Mouse (Mus musculus) heart, adult 11 months (tissue): ENCODE measurements around the gene Oprl1.

Experiments used
- DNase-seq: peaks from one replicate; pipeline ENCODE4 v3.0.0; 2022

Oprl1 gene

GRCm38 (mm10) chr2:181714903-181715326 is at the start of gene Oprl1:
TSS of gene Oprl1 (plus strand) at chr2:181715016.
- DNase-seq: peak; percentile 76

- peak; percentile 95 for DNase-seq
Observed at GRCm38 (mm10) chr2:181670285-181670912, 44.4 kb upstream of the Oprl1 start.

- DNase-seq: peak; percentile 75
Observed at GRCm38 (mm10) chr2:181670913-181671311, 43.9 kb upstream of the Oprl1 start.

GRCm38 (mm10) chr2:181671326-181671725 is 43.5 kb upstream of the Oprl1 start, which contains the start of gene Sox18:
TSS of gene Sox18 (minus strand) at chr2:181671640.
- DNase-seq: peak; percentile 99

- peak; percentile 70 for DNase-seq
Observed at GRCm38 (mm10) chr2:181671984-181672383, 42.8 kb upstream of the Oprl1 start.

GRCm38 (mm10) chr2:181673501-181673900 is 41.3 kb upstream of the Oprl1 start:
- DNase-seq: peak; percentile 95

- DNase-seq: peak; percentile 92
Observed at GRCm38 (mm10) chr2:181674934-181675333, 39.9 kb upstream of the Oprl1 start.

- DNase-seq: peak; percentile 100
Observed at GRCm38 (mm10) chr2:181675454-181675853, 39.4 kb upstream of the Oprl1 start.

GRCm38 (mm10) chr2:181676424-181676823 is 38.4 kb upstream of the Oprl1 start:
- no peak for DNase-seq

GRCm38 (mm10) chr2:181677096-181677754 is 37.6 kb upstream of the Oprl1 start:
- peak; percentile 99 for DNase-seq

GRCm38 (mm10) chr2:181677755-181678098 is 37.1 kb upstream of the Oprl1 start:
- DNase-seq: peak; percentile 96

DNA sequence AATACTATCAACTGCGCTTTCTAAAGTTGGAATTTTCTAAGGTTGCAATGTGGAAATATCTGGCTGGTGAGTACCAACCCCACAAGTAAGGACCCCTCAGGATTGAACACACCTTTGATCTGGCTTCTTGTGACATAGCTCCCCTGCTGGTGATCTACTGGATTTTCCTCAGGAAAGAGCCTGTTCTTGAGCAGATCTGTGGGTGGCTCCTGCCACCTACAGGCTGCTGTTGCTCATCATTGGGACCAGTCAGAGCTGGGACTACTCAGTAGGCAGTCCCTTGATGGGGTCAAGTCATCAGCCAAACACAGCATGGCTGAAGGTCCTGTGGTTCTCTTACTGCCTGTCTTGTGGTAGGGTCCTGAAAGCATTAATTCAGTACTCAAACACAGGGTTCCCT is 36.0 kb upstream of the Oprl1 start:
- peak; percentile 98 for DNase-seq

- peak; percentile 98 for DNase-seq
Observed at GRCm38 (mm10) chr2:181679951-181680715, 34.7 kb upstream of the Oprl1 start, which contains the start of gene Tcea2. TSS of gene Tcea2 (plus strand) at chr2:181680310.

GRCm38 (mm10) chr2:181680716-181681117 is 34.1 kb upstream of the Oprl1 start:
- peak; percentile 94 for DNase-seq

DNA sequence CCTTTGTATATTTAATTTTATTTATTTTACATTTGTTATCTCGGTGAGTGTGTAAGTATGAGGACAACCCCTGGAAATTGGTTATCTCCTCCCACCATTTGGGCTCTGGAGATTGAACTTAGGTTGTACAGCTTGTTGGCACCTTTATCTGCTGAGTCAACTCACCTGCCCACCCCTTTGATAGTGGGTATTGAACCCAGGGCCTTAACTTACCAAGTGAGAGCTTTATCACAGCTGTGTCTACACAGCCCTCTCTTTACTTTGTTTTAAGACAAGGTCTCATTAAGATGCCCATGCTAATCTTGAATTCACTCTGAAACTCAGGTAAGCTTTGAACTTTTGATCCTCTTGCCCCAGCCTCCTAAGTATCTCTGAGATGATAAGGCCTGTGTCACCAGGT is 32.8 kb upstream of the Oprl1 start:
- DNase-seq: peak; percentile 57

DNA sequence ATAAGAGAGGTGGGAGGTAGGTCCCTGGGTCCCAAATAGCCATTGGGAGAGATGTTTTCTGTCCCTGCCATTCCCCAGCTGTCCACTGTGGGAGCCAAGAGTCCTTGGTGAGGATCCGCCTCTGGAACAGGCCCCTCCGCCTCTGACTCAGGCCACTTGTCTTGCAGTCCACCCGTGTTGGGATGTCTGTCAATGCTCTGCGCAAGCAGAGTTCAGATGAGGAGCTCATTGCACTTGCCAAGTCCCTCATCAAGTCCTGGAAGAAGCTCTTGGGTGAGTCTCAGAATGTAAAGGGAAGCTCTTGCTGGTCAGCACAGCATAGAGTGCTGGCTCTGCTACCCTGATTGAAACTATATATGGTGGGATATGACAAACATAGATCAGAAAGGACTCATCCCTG is 31.4 kb upstream of the Oprl1 start:
- peak; percentile 90 for DNase-seq

- peak; percentile 85 for DNase-seq
Observed at GRCm38 (mm10) chr2:181684713-181685112, 30.1 kb upstream of the Oprl1 start.

DNA sequence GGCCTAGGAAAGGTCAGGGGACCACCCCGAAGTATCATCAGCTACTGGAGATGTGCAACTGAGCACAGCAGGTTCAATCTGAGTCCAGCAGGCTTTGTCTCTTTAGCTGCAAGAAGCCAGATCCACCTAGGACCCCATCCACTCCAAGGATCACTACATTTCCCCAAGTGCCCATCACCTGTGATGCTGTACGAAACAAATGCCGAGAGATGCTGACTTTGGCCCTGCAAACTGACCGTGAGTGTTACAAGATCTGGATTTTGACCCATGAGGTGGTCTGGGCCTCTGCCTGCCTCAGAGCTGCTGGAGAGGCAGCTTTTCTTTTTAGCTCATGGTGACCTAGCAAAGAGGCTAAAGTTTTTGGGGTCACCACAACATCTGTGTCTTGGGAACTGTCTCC is 29.1 kb upstream of the Oprl1 start:
- DNase-seq: peak; percentile 82

DNA sequence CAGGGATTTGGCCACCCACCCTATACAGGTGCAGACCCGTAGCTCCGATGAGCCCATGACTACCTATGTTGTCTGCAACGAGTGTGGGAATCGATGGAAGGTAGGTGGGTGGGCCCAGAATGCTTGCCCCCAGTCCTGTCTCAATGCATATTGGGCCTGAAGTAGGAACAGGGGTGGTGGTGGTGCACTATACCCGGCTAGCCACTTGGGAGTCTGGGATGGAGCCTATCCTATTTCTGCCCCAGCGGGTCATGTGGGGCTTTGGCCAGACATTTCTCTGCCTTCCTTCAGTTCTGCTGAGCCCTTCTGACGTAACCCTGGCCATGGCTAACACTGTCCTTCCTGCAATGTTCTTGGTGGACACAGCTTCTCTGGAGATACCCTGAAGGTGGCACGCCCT is 27.2 kb upstream of the Oprl1 start:
- peak; percentile 87 for DNase-seq

DNA sequence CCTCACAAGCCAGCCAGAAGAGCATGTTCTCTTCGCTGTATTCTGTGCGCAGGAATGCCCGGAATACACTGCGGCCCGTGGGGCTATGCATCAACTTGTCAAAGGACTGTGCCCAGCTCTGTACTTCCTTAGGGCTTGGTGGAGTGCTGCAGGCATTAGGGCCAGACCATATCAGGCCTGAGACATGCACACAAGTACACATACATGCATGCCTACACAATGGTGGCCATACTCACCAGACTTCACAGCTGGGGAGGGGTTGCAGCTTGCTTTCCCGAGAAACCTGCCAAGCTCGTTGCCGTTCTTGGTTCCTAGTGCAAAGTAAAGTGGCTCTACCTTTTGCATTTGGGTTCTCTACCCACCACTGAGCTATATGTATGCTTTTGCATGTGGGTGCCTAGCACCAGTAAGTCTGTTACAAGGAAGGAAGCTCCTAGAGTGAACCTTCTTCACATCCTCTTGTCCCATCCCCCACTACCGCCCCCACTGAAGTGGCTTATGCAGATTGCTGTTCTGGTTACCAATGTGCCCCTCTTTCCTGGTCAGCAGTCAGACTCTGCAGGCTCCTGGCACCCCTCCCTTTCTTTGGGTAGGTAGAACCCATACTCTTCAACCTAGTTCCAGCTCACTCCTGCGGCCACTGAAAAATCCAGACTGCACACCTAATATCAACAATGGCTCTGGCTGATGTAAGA is 25.2 kb upstream of the Oprl1 start:
- peak; percentile 74 for DNase-seq

DNA sequence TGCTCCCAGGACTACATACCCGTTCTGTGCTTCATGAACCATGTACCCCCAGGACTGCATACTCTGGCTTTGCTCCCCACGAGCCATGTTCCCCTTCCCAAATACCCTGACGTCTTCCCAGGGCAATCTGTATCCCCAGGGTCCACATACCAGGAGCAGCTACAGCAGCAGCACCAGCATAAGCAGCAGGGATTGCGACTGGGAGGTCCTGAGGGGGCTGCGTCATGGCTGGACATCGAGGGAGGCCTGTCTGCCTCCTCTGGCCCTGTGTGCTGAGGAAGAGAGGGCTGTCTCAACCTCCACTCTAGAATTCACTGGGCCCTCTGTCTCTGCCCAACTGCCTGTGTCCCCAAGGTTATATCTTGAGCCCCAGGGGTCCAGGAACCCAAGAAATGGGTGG is 23.7 kb upstream of the Oprl1 start:
- DNase-seq: no peak

- DNase-seq: peak; percentile 93
Observed at GRCm38 (mm10) chr2:181691571-181691970, 23.2 kb upstream of the Oprl1 start.

- DNase-seq: peak; percentile 59
Observed at GRCm38 (mm10) chr2:181692304-181692703, 22.5 kb upstream of the Oprl1 start.
